Mouse (Mus musculus): Measurements from ENCODE around the gene Sh3gl2. TPM values are rescaled to one million over a fixed set of nuclear protein-coding genes. Genes with fewer than 3 reads are reported as not detected.

The Sh3gl2 gene
- polyA plus RNA-seq, 1 experiment from 2014 or later, result 0.67 TPM

- Histone ChIP-seq H3K4me1 (replicated peaks; ENCODE audit: control insufficient read depth, insufficient read depth, low read length) (no peaks in the 10 kb centered on the region), H3K36me3 (ENCODE audit: control insufficient read depth, insufficient read depth, low read length) (no peaks in the 10 kb centered on the region), H3K27ac (ENCODE audit: low read depth, low read length) (no peak overlapping the region), H3K9me3 (ENCODE audit: control insufficient read depth, low read length) (no peaks in the 10 kb centered on the region), H3K4me3 (ENCODE audit: low read depth, low read length) (no peak overlapping the region), H3K27me3 (replicated peaks; ENCODE audit: control insufficient read depth, insufficient read depth, low read length) (no peaks in the 10 kb centered on the region), H3K4me2 (no peak overlapping the region), H3K9ac (ENCODE audit: low read depth, low read length) (no peak overlapping the region)
- 75% methylated on average over 5 of the region's 5 CpGs for WGBS
- DNase-seq (ENCODE audit: low spot score) (no peak), ATAC-seq (replicated peaks; ENCODE audit: low FRiP score) (no peak)
Observed at GRCm38 (mm10) chr4:85222716-85223115, 17.8 kb downstream of the Sh3gl2 start.

DNA sequence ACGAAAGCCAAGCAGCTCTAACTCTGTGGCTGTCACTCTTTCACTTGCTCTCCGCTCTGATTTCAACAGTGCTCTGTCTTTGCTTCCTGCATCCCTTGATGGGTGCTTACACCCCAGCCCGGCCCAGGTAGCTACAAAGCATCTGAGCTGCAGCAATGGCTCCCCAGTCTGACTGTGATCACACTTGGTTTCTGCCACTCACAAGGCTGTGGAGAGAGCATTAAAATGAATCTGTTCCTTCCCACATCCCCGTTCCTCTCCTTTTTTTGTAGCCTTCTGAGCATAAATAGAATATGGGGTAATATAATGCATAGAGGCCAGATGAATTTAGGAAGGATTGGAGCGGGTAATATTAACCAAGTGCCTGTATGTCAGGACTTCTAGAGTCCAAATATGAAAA, 21.8 kb downstream of the Sh3gl2 start:
- no peak for ATAC-seq (replicated peaks; ENCODE audit: low FRiP score)
- DNase-seq (ENCODE audit: low spot score), result no peak
- Histone ChIP-seq H3K4me1 (replicated peaks; ENCODE audit: control insufficient read depth, insufficient read depth, low read length) (no peaks in the 10 kb centered on the region), H3K9me3 (ENCODE audit: control insufficient read depth, low read length) (no peaks in the 10 kb centered on the region), H3K4me2 (no peak overlapping the region), H3K27ac (ENCODE audit: low read depth, low read length) (no peak overlapping the region), H3K27me3 (replicated peaks; ENCODE audit: control insufficient read depth, insufficient read depth, low read length) (no peaks in the 10 kb centered on the region), H3K4me3 (ENCODE audit: low read depth, low read length) (no peak overlapping the region), H3K9ac (ENCODE audit: low read depth, low read length) (no peak overlapping the region), H3K36me3 (ENCODE audit: control insufficient read depth, insufficient read depth, low read length) (no peaks in the 10 kb centered on the region)
- WGBS, result 70% methylated on average over 5 of the region's 5 CpGs

- H3K27me3 ChIP-seq (replicated peaks; ENCODE audit: control insufficient read depth, insufficient read depth, low read length), result no peaks in the 10 kb centered on the region
- H3K9me3 ChIP-seq (ENCODE audit: control insufficient read depth, low read length), result no peaks in the 10 kb centered on the region
- H3K9ac ChIP-seq (ENCODE audit: low read depth, low read length), result no peak overlapping the region
- no peaks in the 10 kb centered on the region for H3K36me3 ChIP-seq (ENCODE audit: control insufficient read depth, insufficient read depth, low read length)
- no peak overlapping the region for H3K4me2 ChIP-seq
- WGBS, result 76% methylated on average over 9 of the region's 9 CpGs
- ATAC-seq (replicated peaks; ENCODE audit: low FRiP score) (no peak), DNase-seq (ENCODE audit: low spot score) (no peak)
- H3K4me1 ChIP-seq (replicated peaks; ENCODE audit: control insufficient read depth, insufficient read depth, low read length), result no peaks in the 10 kb centered on the region
- no peak overlapping the region for H3K4me3 ChIP-seq (ENCODE audit: low read depth, low read length)
- no peak overlapping the region for H3K27ac ChIP-seq (ENCODE audit: low read depth, low read length)
Observed at GRCm38 (mm10) chr4:85227664-85228588, 23.0 kb downstream of the Sh3gl2 start.

GRCm38 (mm10) chr4:85228589-85228948, 23.6 kb downstream of the Sh3gl2 start:
- 84% methylated on average over 5 of the region's 5 CpGs for WGBS
- H3K9ac ChIP-seq (ENCODE audit: low read depth, low read length), result no peak overlapping the region
- no peaks in the 10 kb centered on the region for H3K4me1 ChIP-seq (replicated peaks; ENCODE audit: control insufficient read depth, insufficient read depth, low read length)
- H3K36me3 ChIP-seq (ENCODE audit: control insufficient read depth, insufficient read depth, low read length), result no peaks in the 10 kb centered on the region
- no peak for ATAC-seq (replicated peaks; ENCODE audit: low FRiP score)
- H3K9me3 ChIP-seq (ENCODE audit: control insufficient read depth, low read length), result no peaks in the 10 kb centered on the region
- no peak overlapping the region for H3K4me3 ChIP-seq (ENCODE audit: low read depth, low read length)
- H3K4me2 ChIP-seq, result no peak overlapping the region
- H3K27me3 ChIP-seq (replicated peaks; ENCODE audit: control insufficient read depth, insufficient read depth, low read length), result no peaks in the 10 kb centered on the region
- H3K27ac ChIP-seq (ENCODE audit: low read depth, low read length), result no peak overlapping the region
- DNase-seq (ENCODE audit: low spot score), result no peak

- H3K4me3 ChIP-seq (ENCODE audit: low read depth, low read length), result no peak overlapping the region
- no peaks in the 10 kb centered on the region for H3K9me3 ChIP-seq (ENCODE audit: control insufficient read depth, low read length)
- H3K36me3 ChIP-seq (ENCODE audit: control insufficient read depth, insufficient read depth, low read length), result no peaks in the 10 kb centered on the region
- DNase-seq (ENCODE audit: low spot score) (no peak), ATAC-seq (replicated peaks; ENCODE audit: low FRiP score) (no peak)
- H3K4me2 ChIP-seq, result no peak overlapping the region
- no peak overlapping the region for H3K27ac ChIP-seq (ENCODE audit: low read depth, low read length)
- H3K4me1 ChIP-seq (replicated peaks; ENCODE audit: control insufficient read depth, insufficient read depth, low read length), result no peaks in the 10 kb centered on the region
- no peaks in the 10 kb centered on the region for H3K27me3 ChIP-seq (replicated peaks; ENCODE audit: control insufficient read depth, insufficient read depth, low read length)
- no peak overlapping the region for H3K9ac ChIP-seq (ENCODE audit: low read depth, low read length)
- WGBS, result 64% methylated on average over 14 of the region's 14 CpGs
Observed at GRCm38 (mm10) chr4:85232386-85233381, 27.8 kb downstream of the Sh3gl2 start.

GRCm38 (mm10) chr4:85241675-85242074, 36.7 kb downstream of the Sh3gl2 start:
- H3K27ac ChIP-seq (ENCODE audit: low read depth, low read length), result no peak overlapping the region
- H3K4me3 ChIP-seq (ENCODE audit: low read depth, low read length), result no peak overlapping the region
- no peaks in the 10 kb centered on the region for H3K4me1 ChIP-seq (replicated peaks; ENCODE audit: control insufficient read depth, insufficient read depth, low read length)
- H3K36me3 ChIP-seq (ENCODE audit: control insufficient read depth, insufficient read depth, low read length), result no peaks in the 10 kb centered on the region
- ATAC-seq (replicated peaks; ENCODE audit: low FRiP score) (no peak), DNase-seq (ENCODE audit: low spot score) (no peak)
- H3K4me2 ChIP-seq, result no peak overlapping the region
- H3K9ac ChIP-seq (ENCODE audit: low read depth, low read length), result no peak overlapping the region
- WGBS, result 75% methylated on average over 3 of the region's 3 CpGs
- H3K27me3 ChIP-seq (replicated peaks; ENCODE audit: control insufficient read depth, insufficient read depth, low read length), result no peaks in the 10 kb centered on the region
- H3K9me3 ChIP-seq (ENCODE audit: control insufficient read depth, low read length), result no peaks in the 10 kb centered on the region

DNA sequence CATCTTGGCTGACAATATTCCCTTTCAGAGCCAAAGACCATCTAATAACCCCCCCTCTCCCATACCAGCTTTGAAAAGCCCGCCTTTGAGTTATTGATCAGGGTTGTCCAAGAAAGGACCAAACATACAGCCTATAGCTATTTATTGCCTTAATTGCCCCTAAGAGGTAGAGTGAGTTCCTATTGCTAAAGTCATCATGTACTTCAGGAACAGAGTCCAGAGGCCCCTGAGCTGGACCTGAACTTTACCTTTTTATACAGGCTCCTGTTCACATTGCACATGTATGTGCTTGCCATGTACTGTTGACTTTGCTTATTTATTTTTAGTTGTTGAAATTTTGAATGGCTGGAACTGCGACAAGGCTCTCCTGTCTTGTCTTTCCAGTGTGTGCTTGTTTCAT, 37.6 kb downstream of the Sh3gl2 start:
- 84% methylated on average over 2 of the region's 2 CpGs for WGBS
- no peak for DNase-seq (ENCODE audit: low spot score)
- Histone ChIP-seq H3K36me3 (ENCODE audit: control insufficient read depth, insufficient read depth, low read length) (no peaks in the 10 kb centered on the region), H3K27me3 (replicated peaks; ENCODE audit: control insufficient read depth, insufficient read depth, low read length) (no peaks in the 10 kb centered on the region), H3K4me2 (no peak overlapping the region), H3K4me3 (ENCODE audit: low read depth, low read length) (no peak overlapping the region), H3K27ac (ENCODE audit: low read depth, low read length) (no peak overlapping the region), H3K9ac (ENCODE audit: low read depth, low read length) (no peak overlapping the region), H3K9me3 (ENCODE audit: control insufficient read depth, low read length) (no peaks in the 10 kb centered on the region), H3K4me1 (replicated peaks; ENCODE audit: control insufficient read depth, insufficient read depth, low read length) (no peaks in the 10 kb centered on the region)
- no peak for ATAC-seq (replicated peaks; ENCODE audit: low FRiP score)

GRCm38 (mm10) chr4:85248673-85249072, 43.7 kb downstream of the Sh3gl2 start:
- Histone ChIP-seq H3K9ac (ENCODE audit: low read depth, low read length) (no peak overlapping the region), H3K9me3 (ENCODE audit: control insufficient read depth, low read length) (no peaks in the 10 kb centered on the region), H3K4me1 (replicated peaks; ENCODE audit: control insufficient read depth, insufficient read depth, low read length) (no peaks in the 10 kb centered on the region), H3K27ac (ENCODE audit: low read depth, low read length) (no peak overlapping the region), H3K4me2 (no peak overlapping the region), H3K27me3 (replicated peaks; ENCODE audit: control insufficient read depth, insufficient read depth, low read length) (no peaks in the 10 kb centered on the region), H3K36me3 (ENCODE audit: control insufficient read depth, insufficient read depth, low read length) (no peaks in the 10 kb centered on the region), H3K4me3 (ENCODE audit: low read depth, low read length) (no peak overlapping the region)
- WGBS, result 81% methylated on average over 3 of the region's 3 CpGs
- DNase-seq (ENCODE audit: low spot score) (no peak), ATAC-seq (replicated peaks; ENCODE audit: low FRiP score) (no peak)

Data from liver, embryonic 11.5 days (tissue).